Mouse (Mus musculus) cerebellum, adult 2 months (tissue): ENCODE data around the gene Ntm. TPM values are rescaled to one million over a fixed set of nuclear protein-coding genes. Genes with fewer than 3 reads are reported as not detected.

Source experiments
- DNase-seq, 2 experiments: peaks; one replicate each; pipeline ENCODE4 v3.0.0; 2021
- H3K27ac ChIP-seq: fragments of 200-500 bp; 2 replicates; pipeline ENCODE4 v1.5.1; 2012; ENCODE audit warnings: low read length, control low read depth, inconsistent platforms; ENCODE audit not compliant: insufficient read depth
- H3K27me3 ChIP-seq: fragments of 200-500 bp; 2 replicates; pipeline ENCODE4 v1.6.1; 2012; ENCODE audit warnings: inconsistent platforms, mild to moderate bottlenecking, low read length, moderate library complexity; ENCODE audit not compliant: control insufficient read depth, insufficient read depth
- H3K4me1 ChIP-seq: fragments of 200-500 bp; 2 replicates; pipeline ENCODE4 v1.6.1; 2011; ENCODE audit warnings: low read length; ENCODE audit not compliant: control insufficient read depth, insufficient read depth
- H3K4me3 ChIP-seq: fragments of 200-500 bp; replicated peaks from 2 replicates; pipeline ENCODE3; 2011; ENCODE audit warnings: mild to moderate bottlenecking, low read depth, low read length, control low read depth; ENCODE audit not compliant: insufficient read depth
- CTCF ChIP-seq: fragments of 200-500 bp; IDR thresholded peaks from 2 replicates; pipeline ENCODE4 v1.5.1; 2011; ENCODE audit warnings: low read depth, mild to moderate bottlenecking, control low read depth, low read length, moderate library complexity, borderline replicate concordance; ENCODE audit not compliant: insufficient read depth
- POLR2A ChIP-seq: fragments of 200-500 bp; IDR thresholded peaks from 2 replicates; pipeline ENCODE4 v1.6.1; 2011; ENCODE audit warnings: low read length, control low read depth, borderline replicate concordance; ENCODE audit not compliant: insufficient read depth
- WGBS: fragments of 180-500 bp; shearing (Covaris S2); methylation state at CpG from one replicate; pipeline ENCODE4 v1.1.7; 2018; 5-methylcytosine and 5-hydroxymethylcytosine counted together
- polyA plus RNA-seq: library from polyadenylated mRNA; depleted of rRNA; stranded (reverse); fragments of >200 nt; gene quantifications from 2 replicates; pipeline ENCODE4 v1.2.3, GENCODE M21; 2012

Ntm gene
- polyA plus RNA-seq, 1 experiment, result 193 TPM

DNA sequence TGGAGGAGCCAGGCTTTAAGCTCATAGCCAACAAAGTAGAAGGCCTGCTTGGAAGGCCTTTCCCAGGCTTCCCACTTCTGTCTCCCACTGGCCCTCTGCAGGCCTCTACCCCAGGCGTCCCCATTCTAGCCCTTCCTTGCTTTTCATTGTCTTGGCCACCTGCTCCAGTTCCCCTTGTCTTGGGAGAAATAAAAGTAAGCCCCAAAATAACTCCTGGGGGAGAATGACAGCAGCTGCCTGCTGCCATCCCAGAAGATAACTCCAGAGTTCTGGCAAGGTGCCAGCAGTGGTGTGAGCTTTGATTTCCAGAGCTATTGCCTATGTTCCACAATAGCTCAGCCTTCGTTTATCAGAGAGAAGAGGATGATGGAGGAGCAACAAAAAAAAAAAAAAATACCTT, 760.7 kb downstream of the Ntm start:
- no peak for TF ChIP-seq POLR2A
- TF ChIP-seq CTCF, result no peak
- H3K27ac ChIP-seq, result peak overlapping the region; percentile 10; the same call in 1 of the 2 replicates
- H3K4me1 ChIP-seq, result peaks cover 47% of the 10 kb centered on the region
- WGBS, result 33% methylated on average over 2 of the region's 2 CpGs
- DNase-seq, result peak in 1 of 2 experiments; percentile 46
- no peak overlapping the region for H3K4me3 ChIP-seq
- no peaks in the 10 kb centered on the region for H3K27me3 ChIP-seq

DNA sequence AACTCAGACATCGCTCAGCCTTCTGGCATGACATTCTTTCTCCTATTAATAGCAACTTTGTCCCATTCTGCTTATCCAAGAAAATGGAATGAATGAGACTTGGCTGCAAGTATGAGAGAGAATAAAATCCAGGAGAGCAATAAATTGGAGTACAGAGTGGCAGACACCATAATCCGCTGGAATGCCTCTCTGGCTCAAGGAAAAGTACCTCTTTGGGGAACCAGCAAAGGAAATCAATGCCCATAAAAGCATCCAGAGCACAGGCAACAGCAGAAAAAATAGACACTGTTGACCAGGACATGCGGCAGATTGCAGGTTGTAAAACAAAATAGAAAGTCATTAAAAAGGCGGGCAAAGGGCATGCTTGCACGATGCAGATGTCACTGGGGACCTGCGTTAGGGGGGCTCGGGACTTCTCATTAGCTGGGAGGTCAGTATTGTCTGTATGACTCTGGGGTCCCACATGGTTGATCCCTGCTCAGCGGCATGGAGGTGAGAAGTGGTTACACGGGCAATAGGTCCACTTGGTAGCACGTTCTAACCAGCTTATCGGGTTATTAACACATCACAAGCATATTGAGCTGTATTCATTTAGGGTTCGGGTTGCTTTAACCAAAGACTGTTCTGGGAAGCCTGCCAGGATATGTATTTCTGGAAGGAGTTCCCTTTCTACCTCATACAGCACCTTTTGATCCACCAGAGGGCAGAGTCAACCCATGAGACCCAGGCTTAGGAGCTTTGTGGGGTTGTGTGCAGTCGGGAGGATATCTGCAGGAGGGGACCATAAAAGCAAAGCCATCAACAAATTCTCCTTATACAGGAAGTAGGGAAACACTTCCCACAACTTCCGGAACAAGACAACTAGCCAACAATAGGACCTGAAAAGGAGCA, 761.5 kb downstream of the Ntm start:
- Histone ChIP-seq H3K4me3 (peak overlapping the region; percentile 37), H3K4me1 (peaks cover 48% of the 10 kb centered on the region), H3K27ac (peak overlapping the region; percentile 70), H3K27me3 (no peaks in the 10 kb centered on the region)
- 23% methylated on average over 14 of the region's 14 CpGs for WGBS
- TF ChIP-seq CTCF (peak; percentile 80), POLR2A (no peak)
- DNase-seq, result peak; percentile 74 to 87

DNA sequence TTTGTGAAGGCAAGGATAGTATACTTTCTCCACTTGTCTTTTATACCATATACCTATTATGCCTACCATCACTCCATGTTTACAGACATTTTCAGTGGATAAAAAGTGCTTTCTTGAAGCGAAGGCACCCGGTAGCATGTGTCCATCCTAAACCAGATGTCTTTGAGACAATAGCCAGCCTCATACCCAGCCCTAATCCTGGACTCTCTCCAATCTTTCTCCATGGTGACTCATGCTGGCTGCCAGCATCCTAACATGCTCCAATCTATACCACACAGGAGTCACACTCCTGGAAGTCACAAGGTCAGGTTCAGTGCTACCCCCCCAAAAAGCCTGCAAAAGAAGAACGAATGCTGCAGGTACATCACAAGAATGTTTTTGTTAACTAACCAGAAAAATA, 765.9 kb downstream of the Ntm start:
- 20% methylated on average over 3 of the region's 3 CpGs for WGBS

DNA sequence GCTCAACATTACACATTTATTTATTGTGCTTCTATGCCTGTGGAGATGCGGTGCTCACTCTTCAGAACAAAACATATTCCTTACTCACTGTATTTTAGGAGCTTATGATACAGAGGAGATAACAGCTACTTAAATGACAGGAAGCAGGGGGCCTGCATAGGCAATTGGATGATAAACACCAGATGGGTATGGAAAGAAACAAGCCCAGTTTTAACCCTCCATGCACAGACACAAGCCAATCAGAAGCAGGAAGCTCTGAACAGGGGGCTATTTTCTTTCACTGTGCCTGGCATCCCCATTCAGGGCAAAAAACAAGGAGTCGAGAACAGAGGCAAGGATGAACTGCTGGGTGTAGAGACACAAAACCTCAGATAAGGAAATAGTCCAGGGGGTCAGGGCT, 768.7 kb downstream of the Ntm start:
- 77% methylated on average over 2 of the region's 2 CpGs for WGBS
- no peak overlapping the region for H3K27ac ChIP-seq

More for the DNA sequence above, 765.9 kb downstream of the Ntm start:
- peaks cover 31% of the 10 kb centered on the region for H3K4me1 ChIP-seq
- TF ChIP-seq POLR2A, result no peak
- TF ChIP-seq CTCF, result no peak
- H3K27me3 ChIP-seq, result no peaks in the 10 kb centered on the region
- peak in 1 of 2 experiments; percentile 73 for DNase-seq
- H3K4me3 ChIP-seq, result no peak overlapping the region
- no peak overlapping the region for H3K27ac ChIP-seq

DNA sequence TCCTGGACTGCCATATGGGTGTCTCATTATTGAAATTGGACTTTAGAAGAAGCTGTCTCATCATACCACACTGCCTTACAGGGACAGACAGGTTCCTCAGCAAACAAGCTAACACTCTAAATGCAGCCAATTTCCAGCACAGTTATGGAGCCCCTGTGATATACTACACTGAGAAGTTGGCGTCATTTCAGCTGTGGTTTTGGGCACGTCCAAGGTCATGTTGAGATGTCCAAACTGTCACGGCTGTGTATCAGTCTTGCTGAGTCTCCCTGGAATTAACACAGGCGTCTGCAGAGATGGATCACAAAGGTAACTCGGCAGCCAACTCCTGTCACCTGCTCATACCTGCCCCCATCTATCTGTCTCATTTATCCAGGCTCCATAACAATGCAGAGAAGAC, 779.9 kb downstream of the Ntm start:
- no peak for TF ChIP-seq CTCF
- Histone ChIP-seq H3K27me3 (no peaks in the 10 kb centered on the region), H3K4me1 (peaks cover 17% of the 10 kb centered on the region), H3K27ac (no peak overlapping the region; the same call in 1 of the 2 replicates), H3K4me3 (no peak overlapping the region)
- WGBS, result 11% methylated on average over 5 of the region's 5 CpGs
- DNase-seq, result peak in 1 of 2 experiments; percentile 44

More for the DNA sequence above, 768.7 kb downstream of the Ntm start:
- DNase-seq, result no peak
- TF ChIP-seq CTCF (no peak), POLR2A (no peak)
- Histone ChIP-seq H3K4me3 (no peak overlapping the region), H3K27me3 (no peaks in the 10 kb centered on the region), H3K4me1 (peaks cover 26% of the 10 kb centered on the region)

DNA sequence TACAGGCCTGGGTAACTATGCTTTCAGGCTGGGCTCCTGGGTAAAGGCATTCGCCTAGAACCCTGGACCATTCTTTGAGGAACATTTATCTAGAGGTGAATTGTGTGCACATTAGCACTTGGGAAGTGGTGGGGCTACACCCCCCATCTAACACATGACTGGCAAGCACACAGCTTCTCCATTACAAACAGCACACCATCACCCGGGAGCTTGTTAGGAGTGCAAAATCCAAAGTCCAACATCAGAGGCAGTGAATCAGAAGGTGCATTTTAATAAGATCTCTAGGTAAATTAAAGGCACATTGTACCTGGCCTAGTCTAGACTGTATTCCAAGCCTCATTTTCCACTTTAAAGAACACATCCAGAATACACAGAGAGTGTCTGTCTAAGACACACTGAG, 781.3 kb downstream of the Ntm start:
- H3K4me3 ChIP-seq, result no peak overlapping the region
- no peak overlapping the region for H3K27ac ChIP-seq
- TF ChIP-seq POLR2A (no peak), CTCF (no peak)
- peaks cover 17% of the 10 kb centered on the region for H3K4me1 ChIP-seq
- no peaks in the 10 kb centered on the region for H3K27me3 ChIP-seq
- WGBS, result 80% methylated on average over 2 of the region's 2 CpGs
- no peak for DNase-seq

DNA sequence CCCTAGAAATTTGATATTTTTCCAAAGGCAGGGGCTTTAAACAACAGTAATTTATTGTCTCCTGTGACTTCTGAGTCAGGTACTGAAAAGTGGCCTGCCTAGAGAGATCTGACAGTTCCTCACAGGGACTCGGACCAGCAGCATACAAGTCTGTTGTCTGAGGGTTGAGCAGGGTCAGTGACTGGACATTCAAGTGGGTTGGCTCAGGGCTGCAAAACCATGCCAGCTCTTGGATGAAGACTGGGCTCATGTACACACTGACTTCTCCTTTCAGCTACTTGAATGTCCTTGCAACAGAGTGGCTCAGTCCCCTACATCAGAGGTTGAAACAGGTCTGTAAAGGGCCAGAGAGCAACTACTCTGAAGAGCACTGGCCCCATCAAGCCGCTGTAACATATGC, 797.2 kb downstream of the Ntm start:
- no peak for DNase-seq
- TF ChIP-seq CTCF (no peak), POLR2A (no peak)
- Histone ChIP-seq H3K27me3 (no peaks in the 10 kb centered on the region), H3K27ac (no peak overlapping the region), H3K4me3 (no peak overlapping the region), H3K4me1 (peaks cover 15% of the 10 kb centered on the region)
- 68% methylated on average over 2 of the region's 2 CpGs for WGBS

DNA sequence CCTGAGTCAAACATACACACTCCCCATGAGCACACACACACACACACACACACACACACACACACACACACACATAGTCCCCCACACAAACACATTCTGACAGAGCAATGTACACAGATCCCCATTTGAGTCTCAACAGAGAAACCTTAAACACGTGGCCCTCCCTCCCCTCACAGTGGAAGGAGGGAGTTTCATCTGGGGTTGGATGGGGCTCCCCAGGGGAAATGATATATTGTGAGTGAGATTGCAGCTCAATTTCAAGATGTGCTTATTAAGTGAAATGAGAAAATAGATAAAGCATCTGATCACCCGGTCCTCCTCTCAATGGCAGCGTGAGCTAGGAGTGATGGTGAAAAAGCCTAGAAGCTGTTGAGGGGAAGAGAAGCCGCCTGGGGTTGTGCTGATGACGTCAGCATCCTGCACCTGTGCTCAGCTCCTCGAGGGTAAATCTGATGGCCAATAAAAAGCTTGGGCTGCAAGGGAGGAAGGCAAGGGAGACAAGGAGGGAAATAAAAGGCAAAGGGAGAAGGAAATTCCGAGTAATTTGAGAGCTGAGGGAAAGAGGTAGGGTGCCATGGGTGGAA, 801.8 kb downstream of the Ntm start:
- no peak for TF ChIP-seq CTCF
- TF ChIP-seq POLR2A, result no peak
- DNase-seq, result peak in 1 of 2 experiments; percentile 49
- no peak overlapping the region for H3K27ac ChIP-seq
- WGBS, result 43% methylated on average over 7 of the region's 7 CpGs
- no peaks in the 10 kb centered on the region for H3K27me3 ChIP-seq
- no peak overlapping the region for H3K4me3 ChIP-seq
- peaks cover 12% of the 10 kb centered on the region for H3K4me1 ChIP-seq
